Mouse (Mus musculus) liver, adult 2 months (tissue): Measurements from ENCODE around the gene Ipmk.

Experiments used
- CTCF ChIP-seq: fragments of 200-500 bp; IDR thresholded peaks from 2 replicates; pipeline ENCODE4 v1.5.1; 2011; ENCODE audit warnings: low read depth, low read length, control low read depth
- POLR2A ChIP-seq: fragments of 200-500 bp; IDR thresholded peaks from 2 replicates; pipeline ENCODE4 v1.6.1; 2011; ENCODE audit warnings: low read length, control low read depth; ENCODE audit not compliant: insufficient read depth; ENCODE audit errors: extremely low read depth

- TF ChIP-seq CTCF (no peak), POLR2A (no peak)
These were observed 24.3 kb downstream of the Ipmk start for GRCm38 (mm10) chr10:71371881-71372280.
